Mouse (Mus musculus) ES-E14 (cell line): Measurements from ENCODE around the gene Fam184a.

Experiments
- CHD2 ChIP-seq: IDR thresholded peaks from 2 replicates; pipeline ENCODE4 v1.6.1; 2014; ENCODE audit warnings: mild to moderate bottlenecking, low read depth, low read length, inconsistent platforms
- HCFC1 ChIP-seq: IDR thresholded peaks from 2 replicates; pipeline ENCODE4 v1.6.1; 2012; ENCODE audit warnings: low read length, inconsistent platforms, borderline replicate concordance; ENCODE audit not compliant: insufficient read depth

DNA sequence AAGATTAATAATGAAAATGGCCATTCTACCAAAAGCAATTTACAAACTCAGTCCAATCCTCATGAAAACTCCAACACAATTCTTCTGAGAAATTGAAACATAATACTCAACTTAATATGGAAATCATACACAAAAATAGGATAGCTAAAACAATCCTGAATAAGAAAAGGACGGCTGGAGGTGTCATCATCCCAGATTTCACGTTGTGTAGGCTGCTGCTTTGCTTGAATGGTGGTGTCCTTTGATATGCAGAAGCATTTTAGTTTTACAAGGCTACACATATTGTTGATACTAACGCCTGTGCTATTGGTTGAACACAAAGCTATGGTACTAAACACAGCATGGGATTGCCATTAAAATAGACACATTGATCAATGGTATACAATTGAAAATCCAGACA, 165.1 kb downstream of the Fam184a start:
- TF ChIP-seq HCFC1 (no peak), CHD2 (no peak)
